Mouse (Mus musculus): ENCODE measurements around the gene Ube2u. TPM values are rescaled to one million over a fixed set of nuclear protein-coding genes. Genes with fewer than 3 reads are reported as not detected.
"Not testable (repeated sequence)": the region's sequence is repeated elsewhere in the genome, so short reads cannot be mapped to it uniquely, and the experiment has no call there.

Gene Ube2u
- polyA plus RNA-seq, 1 experiment, result not detected

- no peak overlapping the region for H3K27ac ChIP-seq (ENCODE audit: control insufficient read depth, insufficient read depth, low read length)
- no peaks in the 10 kb centered on the region for H3K36me3 ChIP-seq (ENCODE audit: control insufficient read depth, insufficient read depth, low read length)
- H3K4me1 ChIP-seq (replicated peaks; ENCODE audit: control insufficient read depth, insufficient read depth, low read length), result no peaks in the 10 kb centered on the region
- TF ChIP-seq POLR2A (IDR thresholded peaks at IDR 0.05; ENCODE audit: control insufficient read depth, extremely low read depth, insufficient read depth, low read length, poor library complexity) (no peak), CTCF (IDR thresholded peaks at IDR 0.05; ENCODE audit: borderline replicate concordance, control insufficient read depth, extremely low read depth, insufficient read depth, low read length, poor library complexity) (no peak)
- DNase-seq, result no peak
- no peak overlapping the region for H3K4me3 ChIP-seq (ENCODE audit: control insufficient read depth, insufficient read depth, low read length)
- 39% methylated on average over 3 of the region's 3 CpGs for WGBS
- no peaks in the 10 kb centered on the region for H3K27me3 ChIP-seq (ENCODE audit: control insufficient read depth, insufficient read depth, low read length)
Observed at GRCm38 (mm10) chr4:100488447-100488846, 9.8 kb downstream of the Ube2u start.

- Histone ChIP-seq H3K36me3 (ENCODE audit: control insufficient read depth, insufficient read depth, low read length) (no peaks in the 10 kb centered on the region), H3K27ac (ENCODE audit: control insufficient read depth, insufficient read depth, low read length) (no peak overlapping the region), H3K27me3 (ENCODE audit: control insufficient read depth, insufficient read depth, low read length) (no peaks in the 10 kb centered on the region), H3K4me1 (replicated peaks; ENCODE audit: control insufficient read depth, insufficient read depth, low read length) (no peaks in the 10 kb centered on the region), H3K4me3 (ENCODE audit: control insufficient read depth, insufficient read depth, low read length) (no peak overlapping the region)
- TF ChIP-seq CTCF (IDR thresholded peaks at IDR 0.05; ENCODE audit: borderline replicate concordance, control insufficient read depth, extremely low read depth, insufficient read depth, low read length, poor library complexity) (no peak), POLR2A (IDR thresholded peaks at IDR 0.05; ENCODE audit: control insufficient read depth, extremely low read depth, insufficient read depth, low read length, poor library complexity) (no peak)
- no peak for DNase-seq
- 93% methylated on average over 3 of the region's 3 CpGs for WGBS
Observed at GRCm38 (mm10) chr4:100495176-100495575, 16.5 kb downstream of the Ube2u start.

GRCm38 (mm10) chr4:100496521-100496920, 17.9 kb downstream of the Ube2u start:
- H3K36me3 ChIP-seq (ENCODE audit: control insufficient read depth, insufficient read depth, low read length), result no peaks in the 10 kb centered on the region
- no peak overlapping the region for H3K27ac ChIP-seq (ENCODE audit: control insufficient read depth, insufficient read depth, low read length)
- 98% methylated on average over 1 of the region's 1 CpGs for WGBS
- H3K4me3 ChIP-seq (ENCODE audit: control insufficient read depth, insufficient read depth, low read length), result no peak overlapping the region
- H3K4me1 ChIP-seq (replicated peaks; ENCODE audit: control insufficient read depth, insufficient read depth, low read length), result no peaks in the 10 kb centered on the region
- no peak for DNase-seq
- no peaks in the 10 kb centered on the region for H3K27me3 ChIP-seq (ENCODE audit: control insufficient read depth, insufficient read depth, low read length)
- TF ChIP-seq POLR2A (IDR thresholded peaks at IDR 0.05; ENCODE audit: control insufficient read depth, extremely low read depth, insufficient read depth, low read length, poor library complexity) (no peak), CTCF (IDR thresholded peaks at IDR 0.05; ENCODE audit: borderline replicate concordance, control insufficient read depth, extremely low read depth, insufficient read depth, low read length, poor library complexity) (no peak)

- no peak overlapping the region for H3K27ac ChIP-seq (ENCODE audit: control insufficient read depth, insufficient read depth, low read length)
- DNase-seq, result no peak
- no peaks in the 10 kb centered on the region for H3K36me3 ChIP-seq (ENCODE audit: control insufficient read depth, insufficient read depth, low read length)
- no peak overlapping the region for H3K4me3 ChIP-seq (ENCODE audit: control insufficient read depth, insufficient read depth, low read length)
- WGBS, result 78% methylated on average over 6 of the region's 6 CpGs
- TF ChIP-seq POLR2A (IDR thresholded peaks at IDR 0.05; ENCODE audit: control insufficient read depth, extremely low read depth, insufficient read depth, low read length, poor library complexity) (no peak), CTCF (IDR thresholded peaks at IDR 0.05; ENCODE audit: borderline replicate concordance, control insufficient read depth, extremely low read depth, insufficient read depth, low read length, poor library complexity) (no peak)
- H3K4me1 ChIP-seq (replicated peaks; ENCODE audit: control insufficient read depth, insufficient read depth, low read length), result no peaks in the 10 kb centered on the region
- H3K27me3 ChIP-seq (ENCODE audit: control insufficient read depth, insufficient read depth, low read length), result no peaks in the 10 kb centered on the region
Observed at GRCm38 (mm10) chr4:100498192-100498591, 19.5 kb downstream of the Ube2u start.

GRCm38 (mm10) chr4:100499037-100499601, 20.5 kb downstream of the Ube2u start:
- not testable (repeated sequence) for H3K4me3 ChIP-seq (ENCODE audit: control insufficient read depth, insufficient read depth, low read length); H3K27me3 ChIP-seq (ENCODE audit: control insufficient read depth, insufficient read depth, low read length); H3K36me3 ChIP-seq (ENCODE audit: control insufficient read depth, insufficient read depth, low read length); H3K27ac ChIP-seq (ENCODE audit: control insufficient read depth, insufficient read depth, low read length); DNase-seq; H3K4me1 ChIP-seq (replicated peaks; ENCODE audit: control insufficient read depth, insufficient read depth, low read length)
- WGBS, result 96% methylated on average over 7 of the region's 7 CpGs

GRCm38 (mm10) chr4:100503337-100503736, 24.7 kb downstream of the Ube2u start:
- H3K4me3 ChIP-seq (ENCODE audit: control insufficient read depth, insufficient read depth, low read length), result no peak overlapping the region
- H3K27me3 ChIP-seq (ENCODE audit: control insufficient read depth, insufficient read depth, low read length), result no peaks in the 10 kb centered on the region
- H3K4me1 ChIP-seq (replicated peaks; ENCODE audit: control insufficient read depth, insufficient read depth, low read length), result no peaks in the 10 kb centered on the region
- no peak for DNase-seq
- WGBS, result 7% methylated on average over 2 of the region's 2 CpGs
- no peak for TF ChIP-seq POLR2A (IDR thresholded peaks at IDR 0.05; ENCODE audit: control insufficient read depth, extremely low read depth, insufficient read depth, low read length, poor library complexity)
- H3K27ac ChIP-seq (ENCODE audit: control insufficient read depth, insufficient read depth, low read length), result no peak overlapping the region
- H3K36me3 ChIP-seq (ENCODE audit: control insufficient read depth, insufficient read depth, low read length), result no peaks in the 10 kb centered on the region

GRCm38 (mm10) chr4:100517646-100518045, 39.0 kb downstream of the Ube2u start:
- H3K4me3 ChIP-seq (ENCODE audit: control insufficient read depth, insufficient read depth, low read length), result no peak overlapping the region
- DNase-seq, result no peak

More at GRCm38 (mm10) chr4:100517646-100518045, 39.0 kb downstream of the Ube2u start:
- Histone ChIP-seq H3K27ac (ENCODE audit: control insufficient read depth, insufficient read depth, low read length) (no peak overlapping the region), H3K4me1 (replicated peaks; ENCODE audit: control insufficient read depth, insufficient read depth, low read length) (no peaks in the 10 kb centered on the region), H3K27me3 (ENCODE audit: control insufficient read depth, insufficient read depth, low read length) (no peaks in the 10 kb centered on the region), H3K36me3 (ENCODE audit: control insufficient read depth, insufficient read depth, low read length) (no peaks in the 10 kb centered on the region)
- WGBS, result 91% methylated on average over 2 of the region's 2 CpGs
- TF ChIP-seq POLR2A (IDR thresholded peaks at IDR 0.05; ENCODE audit: control insufficient read depth, extremely low read depth, insufficient read depth, low read length, poor library complexity) (no peak), CTCF (IDR thresholded peaks at IDR 0.05; ENCODE audit: borderline replicate concordance, control insufficient read depth, extremely low read depth, insufficient read depth, low read length, poor library complexity) (no peak)
